Mouse (Mus musculus): ENCODE measurements around the gene Rnf182. TPM values are rescaled to one million over a fixed set of nuclear protein-coding genes. Genes with fewer than 3 reads are reported as not detected.
A peak's percentile ranks its signal among the peaks of the same experiment; 100 is the strongest.

Rnf182 gene
- polyA plus RNA-seq, 1 experiment from 2014 or later = 35.0 TPM

DNA sequence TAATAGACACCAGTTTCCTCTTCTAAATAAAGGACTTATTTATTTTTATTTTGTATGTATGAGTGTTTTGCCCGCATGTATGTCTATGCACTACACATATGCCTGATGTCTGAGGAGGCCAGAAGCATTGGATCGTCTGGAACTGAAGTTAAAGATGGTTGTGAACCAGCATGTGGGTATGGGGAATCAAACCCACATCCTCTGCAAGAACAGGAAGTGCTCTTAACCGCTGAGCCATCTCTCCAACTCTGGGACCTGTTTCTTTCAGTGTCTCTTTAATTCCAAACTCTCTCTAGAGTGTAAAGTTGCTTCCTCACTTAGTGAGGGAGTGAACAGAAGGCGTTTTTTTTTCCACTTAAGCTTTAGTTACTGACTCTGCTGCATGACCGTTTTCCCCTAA, 12.4 kb downstream of the Rnf182 start:
- Histone ChIP-seq H3K4me3 (ENCODE audit: low read depth, low read length) (no peak overlapping the region), H3K36me3 (ENCODE audit: control insufficient read depth, insufficient read depth, low read length) (no peaks in the 10 kb centered on the region; the same call in 1 of the 2 replicates), H3K27me3 (replicated peaks; ENCODE audit: control insufficient read depth, insufficient read depth, low read length) (no peaks in the 10 kb centered on the region), H3K27ac (ENCODE audit: low read depth, low read length) (no peak overlapping the region), H3K9ac (ENCODE audit: low read length) (no peak overlapping the region), H3K4me1 (ENCODE audit: control insufficient read depth, insufficient read depth, low read length) (no peaks in the 10 kb centered on the region), H3K4me2 (ENCODE audit: low read length) (no peak overlapping the region), H3K9me3 (replicated peaks; ENCODE audit: control insufficient read depth, low read length) (no peaks in the 10 kb centered on the region)
- 82% methylated on average over 5 of the region's 5 CpGs for WGBS
- no peak for ATAC-seq
- DNase-seq (ENCODE audit: low spot score) = no peak

- no peak overlapping the region for H3K9ac ChIP-seq (ENCODE audit: low read length)
- WGBS = 88% methylated on average over 7 of the region's 7 CpGs
- DNase-seq (ENCODE audit: low spot score) = no peak
- no peaks in the 10 kb centered on the region; the same call in 1 of the 2 replicates for H3K36me3 ChIP-seq (ENCODE audit: control insufficient read depth, insufficient read depth, low read length)
- no peak overlapping the region for H3K4me2 ChIP-seq (ENCODE audit: low read length)
- H3K4me3 ChIP-seq (ENCODE audit: low read depth, low read length) = no peak overlapping the region
- no peaks in the 10 kb centered on the region for H3K4me1 ChIP-seq (ENCODE audit: control insufficient read depth, insufficient read depth, low read length)
- no peak for ATAC-seq
- no peaks in the 10 kb centered on the region for H3K9me3 ChIP-seq (replicated peaks; ENCODE audit: control insufficient read depth, low read length)
- no peaks in the 10 kb centered on the region for H3K27me3 ChIP-seq (replicated peaks; ENCODE audit: control insufficient read depth, insufficient read depth, low read length)
- no peak overlapping the region for H3K27ac ChIP-seq (ENCODE audit: low read depth, low read length)
Observed at GRCm38 (mm10) chr13:43629785-43630184, 14.3 kb downstream of the Rnf182 start.

DNA sequence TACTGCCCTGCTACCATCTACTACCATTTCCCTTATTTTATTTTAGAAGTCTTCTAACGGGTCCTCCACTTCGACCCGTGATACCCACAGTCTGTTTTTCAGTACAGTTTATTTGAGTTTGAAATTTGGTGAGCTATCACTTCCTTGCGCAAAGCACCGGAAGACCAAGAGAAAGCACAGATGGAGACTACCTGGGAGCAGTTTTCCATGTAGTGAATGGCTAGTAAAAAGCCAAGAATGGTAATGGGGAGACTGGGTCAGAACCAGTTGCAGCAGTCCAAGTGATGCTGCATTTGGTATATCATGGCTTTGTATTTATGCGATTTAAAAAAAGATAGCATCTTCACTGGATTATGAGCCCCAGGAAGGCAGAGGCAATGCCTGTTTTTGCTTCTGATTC, 15.8 kb downstream of the Rnf182 start:
- H3K4me1 ChIP-seq (ENCODE audit: control insufficient read depth, insufficient read depth, low read length) = peaks cover 2% of the 10 kb centered on the region; the same call in 1 of the 2 replicates
- H3K27ac ChIP-seq (ENCODE audit: low read depth, low read length) = no peak overlapping the region
- ATAC-seq = no peak
- H3K9ac ChIP-seq (ENCODE audit: low read length) = no peak overlapping the region
- DNase-seq (ENCODE audit: low spot score) = no peak
- no peaks in the 10 kb centered on the region for H3K9me3 ChIP-seq (replicated peaks; ENCODE audit: control insufficient read depth, low read length)
- no peaks in the 10 kb centered on the region for H3K27me3 ChIP-seq (replicated peaks; ENCODE audit: control insufficient read depth, insufficient read depth, low read length)
- no peak overlapping the region for H3K4me3 ChIP-seq (ENCODE audit: low read depth, low read length)
- 94% methylated on average over 6 of the region's 6 CpGs for WGBS
- H3K4me2 ChIP-seq (ENCODE audit: low read length) = no peak overlapping the region
- no peaks in the 10 kb centered on the region; the same call in 1 of the 2 replicates for H3K36me3 ChIP-seq (ENCODE audit: control insufficient read depth, insufficient read depth, low read length)

DNA sequence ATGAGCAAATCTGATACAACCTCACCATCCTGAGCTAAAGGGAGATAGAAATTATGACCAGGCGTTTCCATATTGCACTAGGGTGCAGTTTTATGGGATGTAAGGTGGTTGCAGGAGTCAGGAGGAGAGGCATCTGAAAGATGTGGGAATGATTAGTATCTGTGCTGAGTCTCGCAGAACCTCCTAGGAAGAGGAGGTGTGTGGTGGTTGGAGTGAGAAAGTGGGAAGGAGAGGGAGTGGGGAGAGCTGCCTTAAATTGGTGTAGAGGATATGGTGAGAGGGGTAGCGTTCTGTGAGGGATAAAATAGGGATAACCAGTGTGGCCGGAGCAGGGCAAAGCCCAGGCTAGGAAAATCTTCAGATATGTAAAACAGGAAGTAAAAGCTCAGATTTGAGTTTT, 17.5 kb downstream of the Rnf182 start:
- H3K36me3 ChIP-seq (ENCODE audit: control insufficient read depth, insufficient read depth, low read length) = no peaks in the 10 kb centered on the region; the same call in 1 of the 2 replicates
- no peak for ATAC-seq

GRCm38 (mm10) chr13:43637720-43638119, 22.2 kb downstream of the Rnf182 start:
- H3K36me3 ChIP-seq (ENCODE audit: control insufficient read depth, insufficient read depth, low read length) = no peaks in the 10 kb centered on the region
- peak; percentile 56 for DNase-seq (ENCODE audit: low spot score)
- H3K9me3 ChIP-seq (replicated peaks; ENCODE audit: control insufficient read depth, low read length) = no peaks in the 10 kb centered on the region
- no peaks in the 10 kb centered on the region for H3K27me3 ChIP-seq (replicated peaks; ENCODE audit: control insufficient read depth, insufficient read depth, low read length)
- H3K9ac ChIP-seq (ENCODE audit: low read length) = no peak overlapping the region
- H3K4me2 ChIP-seq (ENCODE audit: low read length) = no peak overlapping the region
- no peak for ATAC-seq
- H3K4me1 ChIP-seq (ENCODE audit: control insufficient read depth, insufficient read depth, low read length) = peaks cover 2% of the 10 kb centered on the region; the same call in 1 of the 2 replicates
- no peak overlapping the region for H3K4me3 ChIP-seq (ENCODE audit: low read depth, low read length)
- no peak overlapping the region for H3K27ac ChIP-seq (ENCODE audit: low read depth, low read length)
- 66% methylated on average over 7 of the region's 7 CpGs for WGBS

More for the DNA sequence above, 17.5 kb downstream of the Rnf182 start:
- no peak overlapping the region for H3K4me2 ChIP-seq (ENCODE audit: low read length)
- no peak overlapping the region for H3K9ac ChIP-seq (ENCODE audit: low read length)
- H3K27me3 ChIP-seq (replicated peaks; ENCODE audit: control insufficient read depth, insufficient read depth, low read length) = no peaks in the 10 kb centered on the region
- H3K9me3 ChIP-seq (replicated peaks; ENCODE audit: control insufficient read depth, low read length) = no peaks in the 10 kb centered on the region
- DNase-seq (ENCODE audit: low spot score) = no peak
- WGBS = 94% methylated on average over 4 of the region's 4 CpGs
- H3K27ac ChIP-seq (ENCODE audit: low read depth, low read length) = no peak overlapping the region
- H3K4me1 ChIP-seq (ENCODE audit: control insufficient read depth, insufficient read depth, low read length) = peaks cover 2% of the 10 kb centered on the region; the same call in 1 of the 2 replicates
- no peak overlapping the region for H3K4me3 ChIP-seq (ENCODE audit: low read depth, low read length)

GRCm38 (mm10) chr13:43644991-43645390, 29.5 kb downstream of the Rnf182 start:
- H3K36me3 ChIP-seq (ENCODE audit: control insufficient read depth, insufficient read depth, low read length) = no peaks in the 10 kb centered on the region
- ATAC-seq (no peak), DNase-seq (ENCODE audit: low spot score) (no peak)
- no peak overlapping the region for H3K9ac ChIP-seq (ENCODE audit: low read length)
- H3K27ac ChIP-seq (ENCODE audit: low read depth, low read length) = no peak overlapping the region
- H3K4me3 ChIP-seq (ENCODE audit: low read depth, low read length) = no peak overlapping the region
- 0 out of 2 replicates have a peak, but pooled peaks cover 5% of the 10 kb centered on the region for H3K4me1 ChIP-seq (ENCODE audit: control insufficient read depth, insufficient read depth, low read length)
- 47% methylated on average over 1 of the region's 1 CpGs for WGBS
- no peak overlapping the region for H3K4me2 ChIP-seq (ENCODE audit: low read length)
- no peaks in the 10 kb centered on the region for H3K9me3 ChIP-seq (replicated peaks; ENCODE audit: control insufficient read depth, low read length)
- no peaks in the 10 kb centered on the region for H3K27me3 ChIP-seq (replicated peaks; ENCODE audit: control insufficient read depth, insufficient read depth, low read length)

DNA sequence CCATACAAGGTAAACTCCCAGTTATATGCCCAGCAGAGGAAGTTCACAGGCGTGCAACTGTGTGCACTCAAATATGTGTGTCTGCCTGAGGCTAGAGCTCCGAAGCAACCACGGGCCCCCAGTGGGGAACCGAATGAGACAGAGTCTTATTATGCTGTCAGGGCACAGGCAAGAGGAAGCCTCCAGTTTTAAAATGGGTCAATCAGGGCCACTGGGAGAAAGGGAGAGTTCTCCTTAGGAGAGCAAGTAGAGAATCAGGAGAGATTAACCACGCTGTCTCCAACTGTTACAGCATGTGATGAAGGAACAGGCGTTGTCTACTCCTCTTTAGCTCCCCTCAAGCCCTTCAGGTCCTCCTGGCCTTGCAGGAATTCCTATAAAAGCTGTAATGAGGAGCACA, 33.0 kb downstream of the Rnf182 start:
- H3K36me3 ChIP-seq (ENCODE audit: control insufficient read depth, insufficient read depth, low read length) = no peaks in the 10 kb centered on the region
- H3K9ac ChIP-seq (ENCODE audit: low read length) = no peak overlapping the region
- WGBS = 49% methylated on average over 6 of the region's 6 CpGs
- no peak overlapping the region for H3K4me2 ChIP-seq (ENCODE audit: low read length)
- H3K4me3 ChIP-seq (ENCODE audit: low read depth, low read length) = no peak overlapping the region
- no peaks in the 10 kb centered on the region for H3K9me3 ChIP-seq (replicated peaks; ENCODE audit: control insufficient read depth, low read length)
- H3K4me1 ChIP-seq (ENCODE audit: control insufficient read depth, insufficient read depth, low read length) = 0 out of 2 replicates have a peak, but pooled peaks cover 5% of the 10 kb centered on the region
- no peaks in the 10 kb centered on the region for H3K27me3 ChIP-seq (replicated peaks; ENCODE audit: control insufficient read depth, insufficient read depth, low read length)
- H3K27ac ChIP-seq (ENCODE audit: low read depth, low read length) = no peak overlapping the region
- DNase-seq (ENCODE audit: low spot score) (no peak), ATAC-seq (peak; percentile 20; the same call in 1 of the 2 replicates)

- Histone ChIP-seq H3K4me2 (ENCODE audit: low read length) (no peak overlapping the region), H3K9ac (ENCODE audit: low read length) (no peak overlapping the region), H3K4me3 (ENCODE audit: low read depth, low read length) (no peak overlapping the region), H3K27me3 (replicated peaks; ENCODE audit: control insufficient read depth, insufficient read depth, low read length) (no peaks in the 10 kb centered on the region), H3K4me1 (ENCODE audit: control insufficient read depth, insufficient read depth, low read length) (0 out of 2 replicates have a peak, but pooled peaks cover 5% of the 10 kb centered on the region), H3K36me3 (ENCODE audit: control insufficient read depth, insufficient read depth, low read length) (no peaks in the 10 kb centered on the region), H3K9me3 (replicated peaks; ENCODE audit: control insufficient read depth, low read length) (no peaks in the 10 kb centered on the region), H3K27ac (ENCODE audit: low read depth, low read length) (no peak overlapping the region)
- DNase-seq (ENCODE audit: low spot score) (no peak), ATAC-seq (no peak)
- 88% methylated on average over 3 of the region's 3 CpGs for WGBS
Observed at GRCm38 (mm10) chr13:43651277-43651676, 35.8 kb downstream of the Rnf182 start.

DNA sequence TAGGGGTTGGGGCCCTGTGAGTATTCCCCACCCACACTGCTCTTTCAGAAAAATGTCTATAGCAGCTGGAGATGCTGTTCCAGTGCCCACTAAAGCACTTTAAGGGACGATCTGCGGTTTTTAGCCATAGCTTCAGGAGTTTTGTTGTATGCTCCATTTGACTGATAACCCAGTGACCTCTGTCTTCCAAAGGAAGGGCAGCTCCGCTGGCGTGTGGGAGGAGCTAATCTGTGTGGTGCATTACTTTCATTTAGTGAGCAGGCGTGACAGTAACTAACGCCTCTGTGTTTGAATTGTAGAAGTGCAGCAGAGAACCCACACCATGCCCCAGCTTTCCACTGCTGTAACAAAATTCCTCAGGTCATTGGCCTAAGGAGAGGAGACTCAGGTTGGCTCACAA, 38.6 kb downstream of the Rnf182 start:
- ATAC-seq (no peak), DNase-seq (ENCODE audit: low spot score) (no peak)
- H3K4me1 ChIP-seq (ENCODE audit: control insufficient read depth, insufficient read depth, low read length) = no peaks in the 10 kb centered on the region
- no peaks in the 10 kb centered on the region for H3K27me3 ChIP-seq (replicated peaks; ENCODE audit: control insufficient read depth, insufficient read depth, low read length)
- no peak overlapping the region for H3K4me2 ChIP-seq (ENCODE audit: low read length)
- H3K36me3 ChIP-seq (ENCODE audit: control insufficient read depth, insufficient read depth, low read length) = no peaks in the 10 kb centered on the region
- H3K27ac ChIP-seq (ENCODE audit: low read depth, low read length) = no peak overlapping the region
- H3K9me3 ChIP-seq (replicated peaks; ENCODE audit: control insufficient read depth, low read length) = no peaks in the 10 kb centered on the region
- 79% methylated on average over 6 of the region's 6 CpGs for WGBS
- no peak overlapping the region for H3K9ac ChIP-seq (ENCODE audit: low read length)
- no peak overlapping the region for H3K4me3 ChIP-seq (ENCODE audit: low read depth, low read length)
